In the genomic region with DNA sequence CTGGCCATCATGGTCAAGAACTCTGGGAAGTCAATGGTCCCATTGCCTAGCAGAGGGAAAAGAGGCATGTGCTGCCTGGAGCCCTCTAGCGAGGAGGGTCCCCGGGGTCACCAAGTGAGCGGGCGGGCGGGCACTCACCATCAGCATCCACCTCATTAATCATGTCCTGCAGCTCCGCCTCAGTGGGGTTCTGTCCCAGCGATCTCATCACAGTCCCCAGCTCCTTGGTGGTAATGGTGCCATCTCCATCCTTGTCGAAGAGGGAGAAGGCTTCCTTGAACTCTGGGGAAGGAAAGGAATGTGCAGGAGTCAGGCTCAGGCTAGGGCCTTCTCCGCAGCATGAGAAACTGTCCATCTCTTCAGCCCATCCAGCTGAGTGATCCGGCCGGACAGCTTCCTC, we compare ENCODE assay signal across 17 mouse cellular contexts. TPM values are rescaled to one million over a fixed set of nuclear protein-coding genes. Genes with fewer than 3 reads are reported as not detected.
"Had no signal": no experiment of that assay in that cellular context is flagged by ENCODE, and none has a peak within 500 bp of the region (broad histone marks: within the 10 kb centered on the region; RNA-seq: fewer than 3 reads in every experiment).

No protein-coding gene starts in this region.

- H3K27me3 ChIP-seq: limb, embryonic 12.5 days; liver, embryonic 13.5 days; lung, embryonic 15.5 days; megakaryocyte, embryonic 14.5 days; midbrain, embryonic 15.5 days had no signal

- DNase-seq: kidney, adult 8-10 months; kidney, postnatal 25 days; liver; liver, embryonic 13.5 days; liver, postnatal 0 days; lung, postnatal 14 days; spleen, adult 18-20 months; thymus, adult 18-20 months; thymus, postnatal 25 days had no signal

- ATAC-seq: liver, postnatal 0 days; midbrain, embryonic 15.5 days had no signal

- H3K4me3 ChIP-seq: limb, embryonic 12.5 days; liver, embryonic 13.5 days; lung, embryonic 15.5 days; megakaryocyte, embryonic 14.5 days; midbrain, embryonic 15.5 days had no signal

- H3K9me3 ChIP-seq: limb, embryonic 12.5 days; liver, embryonic 13.5 days; lung, embryonic 15.5 days; megakaryocyte, embryonic 14.5 days; midbrain, embryonic 15.5 days had no signal

- H3K4me2 ChIP-seq: limb, embryonic 12.5 days; liver, embryonic 13.5 days; lung, embryonic 15.5 days; midbrain, embryonic 11.5 days; midbrain, embryonic 15.5 days had no signal

- H3K9ac ChIP-seq: limb, embryonic 12.5 days; liver, embryonic 13.5 days; liver, postnatal 0 days; midbrain, embryonic 15.5 days had no signal

- H3K27ac ChIP-seq: limb, embryonic 12.5 days; liver, embryonic 13.5 days; lung, embryonic 15.5 days; macrophage; midbrain, embryonic 15.5 days had no signal

RNA-seq across cellular contexts. Expression of a gene that starts 11.2 kb away (rescaled TPM):
- polyA plus RNA-seq: neural tube, embryonic 14.5 days had no signal

RNA-seq across cellular contexts. Expression of a gene that starts 25.9 kb away (rescaled TPM):
- total RNA-seq: monocyte, adult 5-6 weeks had no signal
- polyA plus RNA-seq: macrophage had no signal

RNA-seq across cellular contexts. Expression of a gene that starts 27.0 kb away (rescaled TPM):
- total RNA-seq: monocyte, adult 5-6 weeks had no signal
- polyA plus RNA-seq: macrophage had no signal

RNA-seq across cellular contexts. Expression of a gene that starts 42.0 kb away (rescaled TPM):
- total RNA-seq: monocyte, adult 5-6 weeks had no signal
- polyA plus RNA-seq: macrophage had no signal
